In genomic region chrX:53269289-53270062, GRCm38 (mm10) we compare ENCODE assay signal across 8 mouse cellular contexts. TPM values are rescaled to one million over a fixed set of nuclear protein-coding genes. Genes with fewer than 3 reads are reported as not detected.
DNase-seq lines count a peak whose midpoint lies in the region; ATAC-seq and TF ChIP-seq lines count a peak whose summit lies in the region.

Fam122b (minus strand) TSS chrX:53269805.

- peak within 1 kb of the TSS; percentile 47 for H3K9ac ChIP-seq in forebrain, postnatal 0 days
- peak within 1 kb of the TSS; percentile 69 for H3K9ac ChIP-seq in lung, embryonic 16.5 days (ENCODE audit: low read length)

- peak within 1 kb of the TSS; percentile 57 for H3K4me2 ChIP-seq in forebrain, postnatal 0 days (ENCODE audit: low read depth)
- peak within 1 kb of the TSS; percentile 74 for H3K4me2 ChIP-seq in lung, embryonic 16.5 days (ENCODE audit: low read depth, low read length)

- no peaks in the 10 kb centered on the region for H3K27me3 ChIP-seq in G1E (ENCODE audit: insufficient read depth, low read length)
- no peaks in the 10 kb centered on the region for H3K27me3 ChIP-seq in forebrain, postnatal 0 days (ENCODE audit: insufficient read depth, low read length)
- no peaks in the 10 kb centered on the region for H3K27me3 ChIP-seq in lung, embryonic 16.5 days (ENCODE audit: control insufficient read depth, insufficient read depth, low read depth, low read length)

- peaks cover 2% of the 10 kb centered on the region for H3K36me3 ChIP-seq in G1E (replicated peaks)
- no peaks in the 10 kb centered on the region for H3K36me3 ChIP-seq in forebrain, postnatal 0 days (ENCODE audit: insufficient read depth)
- H3K36me3 ChIP-seq in lung, embryonic 16.5 days (ENCODE audit: control insufficient read depth, insufficient read depth, low read length): no peaks in the 10 kb centered on the region

- ATAC-seq in G1E (ENCODE audit: extremely low read depth, insufficient number of reproducible peaks, low FRiP score, poor library complexity, severe bottlenecking): peak; percentile 71
- ATAC-seq in forebrain, postnatal 0 days: peak; percentile 97
- peak; percentile 90 for ATAC-seq in hematopoietic stem cell, adult 5-6 weeks (replicated peaks in 1 of 2; ENCODE audit: insufficient read depth in 1 of 2, low FRiP score in 2 of 2, low TSS enrichment in 1 of 2, low read depth in 1 of 2, poor library complexity in 2 of 2, severe bottlenecking in 2 of 2)
- peak; percentile 86 for ATAC-seq in lung, embryonic 16.5 days (ENCODE audit: low read depth)

- H3K27ac ChIP-seq in forebrain, postnatal 0 days (ENCODE audit: low read depth, low read length): no peak within 1 kb of the TSS; the same call in 1 of the 2 replicates
- H3K27ac ChIP-seq in lung, embryonic 16.5 days (ENCODE audit: low read length): peak within 1 kb of the TSS; percentile 81

- peak within 1 kb of the TSS; percentile 76 for H3K4me3 ChIP-seq in G1E (ENCODE audit: low read depth, low read length)
- peak within 1 kb of the TSS; percentile 55 for H3K4me3 ChIP-seq in forebrain, postnatal 0 days (ENCODE audit: low read depth, low read length)
- peak within 1 kb of the TSS; percentile 66 for H3K4me3 ChIP-seq in lung, embryonic 16.5 days (ENCODE audit: low read length)

- 26% methylated on average over 40 of the region's 40 CpGs for WGBS in forebrain, postnatal 0 days
- 14% methylated on average over 40 of the region's 40 CpGs for WGBS in lung, embryonic 16.5 days

- H3K9me3 ChIP-seq in G1E (replicated peaks): no peaks in the 10 kb centered on the region
- H3K9me3 ChIP-seq in forebrain, postnatal 0 days (ENCODE audit: low read length): no peaks in the 10 kb centered on the region
- no peaks in the 10 kb centered on the region for H3K9me3 ChIP-seq in lung, embryonic 16.5 days (ENCODE audit: control insufficient read depth, low read length)

- DNase-seq in G1E (ENCODE audit: low spot score): peak; percentile 75
- DNase-seq in cerebellum, adult 18-20 months: peak; percentile 91 to 92
- peak; percentile 96 for DNase-seq in forebrain, postnatal 0 days
- peak; percentile 71 for DNase-seq in layer of hippocampus, adult 9-10 months (ENCODE audit: low spot score)
- DNase-seq in ovary, postnatal 10 days (ENCODE audit: low spot score): peak; percentile 63
- peak; percentile 80 to 86 for DNase-seq in thymus, postnatal 10 days (ENCODE audit: low spot score in 2 of 2)

- H3K4me1 ChIP-seq in G1E (ENCODE audit: insufficient read depth, low read depth, low read length): peaks cover 17% of the 10 kb centered on the region
- H3K4me1 ChIP-seq in forebrain, postnatal 0 days (ENCODE audit: insufficient read depth): no peaks in the 10 kb centered on the region
- 0 out of 2 replicates have a peak, but pooled peaks cover 2% of the 10 kb centered on the region for H3K4me1 ChIP-seq in lung, embryonic 16.5 days (replicated peaks; ENCODE audit: control insufficient read depth, insufficient read depth, low read length)

- TF ChIP-seq CTCF in G1E (IDR thresholded peaks at IDR 0.05; ENCODE audit: low read depth, low read length): no peak
- TF ChIP-seq CTCF in forebrain, postnatal 0 days (IDR thresholded peaks at IDR 0.05; ENCODE audit: low read depth): no peak

RNA-seq across cellular contexts. Expression of gene Fam122b, which starts in this region (rescaled TPM):
- total RNA-seq in G1E (2014; fragmentation: Nextera tagmentation): 39.2 and 40.0 TPM in 2 replicates
- total RNA-seq in G1E (2017): 7.3 TPM in 2 replicates
- polyA plus RNA-seq in G1E (2012): 9.4 and 10.1 TPM in 2 replicates
- 2.2 and 2.5 TPM in 2 replicates for total RNA-seq in forebrain, postnatal 0 days (2014; rRNA removed)
- polyA plus RNA-seq in forebrain, postnatal 0 days (2015; fragmentation: Nextera tagmentation; extraction: Ambion mirVana): 1.8 and 2.1 TPM in 2 replicates
- 7.6 TPM in 2 replicates for total RNA-seq in hematopoietic stem cell, adult 5-6 weeks (2017)
- 13.6 and 15.7 TPM in 2 replicates for polyA plus RNA-seq in lung, embryonic 16.5 days (2015; fragmentation: Nextera tagmentation; extraction: Ambion mirVana)
